Mouse (Mus musculus) common myeloid progenitor, adult 5-6 weeks (primary cell): ENCODE results near the gene Amotl2. TPM values are rescaled to one million over a fixed set of nuclear protein-coding genes. Genes with fewer than 3 reads are reported as not detected.

Experiments used
- ATAC-seq: replicated peaks from 2 replicates; pipeline ENCODE4 v1.8.0; 2016; ENCODE audit warnings: low read depth, mild to moderate bottlenecking, moderate TSS enrichment, inconsistent platforms; ENCODE audit not compliant: poor library complexity, severe bottlenecking
- total RNA-seq: library from RNA; stranded (forward); fragments of 200-1000, 187-1606 nt; gene quantifications from 2 replicates; pipeline ENCODE4 v1.2.3, GENCODE M21; 2017

Amotl2 gene
- total RNA-seq, 1 experiment from 2014 or later: 0.09 TPM

GRCm38 (mm10) chr9:102731574-102732175 lies 15.2 kb downstream of the Amotl2 start:
- ATAC-seq: no peak

DNA sequence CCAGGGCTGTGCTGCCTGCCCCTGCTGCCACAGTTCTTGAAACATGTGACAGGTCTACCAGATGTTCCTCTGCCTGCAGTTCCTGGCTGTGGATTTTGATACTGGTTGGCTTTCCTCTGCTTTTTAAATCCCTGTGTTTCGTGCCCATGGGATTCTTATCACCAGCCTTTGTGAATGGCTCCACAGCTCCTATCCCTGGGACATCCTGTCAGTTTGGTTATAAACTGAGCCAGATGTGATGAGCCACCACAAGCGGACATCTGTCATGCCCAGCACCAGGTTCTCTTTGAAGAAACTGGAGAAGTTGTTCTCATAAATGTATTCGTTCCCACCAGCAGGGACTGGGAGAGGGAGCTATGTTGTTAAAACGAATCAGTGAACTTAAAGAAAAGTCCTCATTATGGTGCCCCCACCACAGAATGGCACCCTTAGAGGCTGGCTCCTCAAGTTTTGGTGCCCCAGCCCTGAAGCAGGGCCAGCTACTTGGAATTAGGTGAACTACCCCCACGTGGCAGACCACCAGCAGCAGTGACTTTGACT lies 15.9 kb downstream of the Amotl2 start:
- no peak for ATAC-seq

- no peak for ATAC-seq
Measured at GRCm38 (mm10) chr9:102733459-102733858, 17.0 kb downstream of the Amotl2 start.

- no peak for ATAC-seq
Measured at GRCm38 (mm10) chr9:102733999-102734738, 17.7 kb downstream of the Amotl2 start.

DNA sequence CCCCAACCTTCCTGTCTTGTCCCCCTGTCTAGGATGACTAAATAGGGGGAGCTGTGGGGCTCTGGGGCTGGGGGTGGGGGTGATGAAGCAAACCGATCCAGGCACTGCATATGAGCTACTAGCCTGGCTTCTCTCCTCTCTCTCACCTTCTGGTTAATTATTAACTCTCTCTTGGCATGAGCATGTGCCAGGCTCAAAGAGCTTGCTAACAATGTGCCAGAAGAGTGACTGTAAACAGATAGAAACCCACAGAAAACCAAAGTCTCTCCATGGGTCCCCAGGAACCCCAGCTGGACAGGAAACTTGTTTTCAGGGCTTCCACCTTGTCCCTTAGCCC lies 18.2 kb downstream of the Amotl2 start:
- ATAC-seq: no peak

GRCm38 (mm10) chr9:102735231-102735630 lies 18.8 kb downstream of the Amotl2 start:
- ATAC-seq: no peak

DNA sequence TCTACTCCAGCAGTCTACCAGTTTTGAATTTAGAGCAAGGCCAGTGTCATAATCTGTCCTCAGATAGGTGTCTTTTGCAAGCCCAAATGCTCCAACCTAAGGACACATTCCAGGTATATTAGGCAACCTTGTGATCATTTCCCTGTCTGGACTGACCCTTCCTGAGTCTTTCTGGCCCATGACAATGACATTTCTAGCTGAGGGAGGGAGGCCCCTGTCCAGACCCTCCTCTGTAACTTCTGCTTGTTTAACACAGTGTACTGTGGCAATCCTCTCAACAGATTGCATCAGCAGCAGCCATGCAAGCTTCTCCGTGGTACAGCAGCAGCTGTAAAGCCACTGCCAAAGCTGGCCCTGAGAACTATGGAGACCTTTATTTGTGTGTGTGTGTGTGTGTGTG lies 19.5 kb downstream of the Amotl2 start:
- no peak for ATAC-seq

DNA sequence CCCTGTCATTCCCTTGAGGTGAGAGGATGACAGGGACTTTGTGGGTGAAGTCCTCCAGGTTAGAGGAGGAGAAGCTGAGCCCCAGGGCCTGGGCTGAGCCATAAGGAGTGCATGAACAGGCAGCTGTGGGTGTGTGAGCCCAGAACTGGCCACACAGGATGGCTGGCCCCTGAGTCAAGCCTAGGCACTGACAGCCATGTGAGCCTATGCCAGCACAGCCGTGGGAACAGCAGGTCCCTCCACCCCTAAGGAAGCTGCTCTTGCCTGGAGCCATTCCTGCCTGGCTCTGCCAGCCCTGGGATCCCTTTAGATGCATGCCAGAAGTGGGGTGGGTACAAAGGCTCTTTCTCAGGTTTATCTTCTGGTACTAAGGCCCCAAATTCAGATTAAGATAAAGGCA lies 20.9 kb downstream of the Amotl2 start:
- ATAC-seq: no peak

GRCm38 (mm10) chr9:102746753-102747152 lies 30.3 kb downstream of the Amotl2 start:
- ATAC-seq: no peak

- peak; percentile 45; the same call in 1 of the 2 replicates for ATAC-seq
Measured at GRCm38 (mm10) chr9:102747902-102748301, 31.4 kb downstream of the Amotl2 start.

- no peak for ATAC-seq
Measured at GRCm38 (mm10) chr9:102749216-102749615, 32.7 kb downstream of the Amotl2 start.

GRCm38 (mm10) chr9:102751632-102752303 lies 35.3 kb downstream of the Amotl2 start:
- ATAC-seq: no peak

DNA sequence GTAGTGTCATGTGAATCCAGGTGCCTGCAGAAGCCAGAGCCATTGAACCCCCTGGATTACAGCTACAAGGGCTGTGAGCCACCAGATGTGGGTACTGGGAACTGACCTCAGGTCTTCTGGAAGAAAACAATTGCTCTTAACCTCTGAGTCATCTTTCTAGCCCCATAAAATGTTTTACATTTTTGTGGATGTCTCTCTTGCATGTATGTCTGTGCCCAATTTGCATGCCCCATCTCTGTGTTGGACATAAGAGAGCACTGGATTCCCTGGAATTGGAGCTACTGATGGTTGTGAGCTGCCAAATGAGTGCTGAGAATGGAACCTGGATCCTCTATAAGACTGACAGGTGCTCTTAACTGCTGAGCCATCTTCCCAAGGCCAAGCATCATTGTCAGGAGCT lies 36.8 kb downstream of the Amotl2 start:
- no peak for ATAC-seq

GRCm38 (mm10) chr9:102755161-102755560 lies 38.7 kb downstream of the Amotl2 start:
- ATAC-seq: no peak

GRCm38 (mm10) chr9:102755591-102756270 lies 39.3 kb downstream of the Amotl2 start:
- no peak for ATAC-seq

DNA sequence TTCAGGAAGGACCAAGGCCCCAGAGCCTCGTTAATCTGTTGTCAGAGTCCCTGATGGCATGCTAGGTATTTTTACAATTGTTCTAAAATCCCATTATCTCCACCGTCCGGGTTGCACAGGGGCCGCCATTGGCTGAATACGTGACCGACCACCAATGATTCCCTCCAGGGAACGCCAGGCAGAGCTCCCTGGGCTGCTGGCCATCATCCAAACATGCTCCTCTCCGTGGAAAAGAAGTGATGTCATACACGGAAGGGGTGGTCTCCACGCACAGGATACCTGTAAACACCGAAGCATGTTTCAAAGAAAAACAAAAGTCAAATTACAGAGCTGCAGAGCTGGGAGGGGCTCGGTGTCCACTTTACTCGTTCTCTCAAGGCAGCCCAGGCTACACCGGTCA lies 39.9 kb downstream of the Amotl2 start:
- ATAC-seq: no peak

- ATAC-seq: no peak
Measured at GRCm38 (mm10) chr9:102758851-102759250, 42.4 kb downstream of the Amotl2 start.

DNA sequence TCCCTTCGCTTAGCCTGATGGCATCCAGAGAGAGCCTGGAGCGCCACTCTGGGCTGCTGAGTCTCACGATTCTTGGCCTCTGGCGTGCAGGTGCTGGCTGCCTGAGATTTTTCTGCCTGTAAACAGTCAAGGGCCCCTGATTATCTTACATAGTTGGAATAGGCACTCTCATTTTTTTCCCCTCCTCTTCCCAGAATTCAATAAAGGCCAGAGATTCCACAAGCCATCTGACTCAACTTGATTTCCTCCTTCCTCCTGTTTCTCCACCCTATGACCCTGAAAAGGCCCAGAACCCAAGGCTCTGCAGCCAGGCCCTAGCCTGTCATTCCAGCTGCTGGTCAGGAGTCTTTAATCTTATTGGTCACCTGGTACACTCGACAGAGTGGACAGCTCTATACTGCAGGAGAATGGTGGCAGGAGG lies 43.1 kb downstream of the Amotl2 start:
- ATAC-seq: no peak

DNA sequence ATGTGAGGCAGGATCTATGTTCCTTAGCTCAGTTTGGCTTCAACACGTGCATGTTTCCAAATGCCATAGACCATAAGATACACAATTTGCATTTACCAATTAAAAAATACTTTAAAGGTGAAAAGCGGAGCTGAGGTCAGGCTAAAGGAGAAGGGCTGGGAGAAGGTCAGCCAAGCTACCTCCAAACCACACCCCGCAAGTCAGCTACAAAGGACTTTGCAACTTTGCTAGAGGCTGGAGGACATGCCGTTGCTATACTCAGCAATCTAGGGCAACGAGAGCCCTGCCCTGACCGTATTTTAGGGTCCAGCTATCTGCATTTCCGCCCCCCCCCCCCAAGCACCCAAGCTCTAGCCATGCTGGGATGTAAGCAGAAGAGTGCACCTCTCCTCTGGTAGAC lies 45.1 kb downstream of the Amotl2 start:
- ATAC-seq: no peak

DNA sequence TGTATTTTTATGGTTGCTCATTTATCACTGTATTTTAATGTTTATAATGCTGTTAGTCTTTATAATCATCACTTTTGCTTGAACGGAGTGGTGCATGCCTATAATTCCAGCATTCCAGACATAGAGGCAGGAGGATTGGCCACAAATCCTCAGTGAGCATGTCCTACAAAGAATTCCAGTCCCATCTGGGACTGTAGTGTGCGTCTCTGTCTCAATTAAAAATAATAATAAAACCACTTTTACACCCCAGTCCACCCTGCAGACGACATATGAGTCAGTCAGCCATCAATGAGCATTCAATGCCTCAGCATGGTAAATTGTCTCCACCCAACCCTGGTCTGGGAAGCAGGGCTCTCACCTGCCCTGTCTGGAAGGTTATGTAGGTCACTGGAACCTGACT lies 46.4 kb downstream of the Amotl2 start:
- ATAC-seq: no peak

GRCm38 (mm10) chr9:102763520-102763919 lies 47.0 kb downstream of the Amotl2 start:
- no peak for ATAC-seq
